Mouse (Mus musculus) MEL (cell line): Measurements from ENCODE around the gene Ano8. TPM values are rescaled to one million over a fixed set of nuclear protein-coding genes. Genes with fewer than 3 reads are reported as not detected.

Source experiments
- DNase-seq: peaks from one replicate; pipeline ENCODE4 v3.0.0; 2011; ENCODE audit warnings: low read depth, low spot score
- H3K27ac ChIP-seq: 2 replicates; pipeline ENCODE4 v1.5.1; 2012; ENCODE audit warnings: low read depth, mild to moderate bottlenecking, control low read depth, low read length, moderate library complexity; ENCODE audit not compliant: control insufficient read depth
- H3K27me3 ChIP-seq, 2 experiments: fragments of 150-350 bp in 1 of 2; sonication (generic) in 1 of 2; 2 replicates each; pipeline ENCODE4 v1.6.1; 2012; ENCODE audit warnings: low read length in 2 of 2, mild to moderate bottlenecking in 2 of 2, improper control_type of control experiment in 1 of 2, moderate library complexity in 1 of 2; ENCODE audit not compliant: insufficient read depth in 2 of 2, control insufficient read depth in 1 of 2
- H3K36me3 ChIP-seq, 2 experiments: 2 replicates each; pipeline ENCODE4 v1.6.1; 2012 to 2014; ENCODE audit warnings: low read length in 2 of 2, improper control_type of control experiment in 1 of 2, inconsistent platforms in 1 of 2, mild to moderate bottlenecking in 1 of 2; ENCODE audit not compliant: insufficient read depth in 2 of 2, control insufficient read depth in 1 of 2
- H3K4me1 ChIP-seq, 2 experiments: fragments of 150-350 bp in 1 of 2; sonication (generic) in 1 of 2; 2 replicates each; pipeline ENCODE4 v1.6.1; 2012; ENCODE audit warnings: low read length in 2 of 2, improper control_type of control experiment in 1 of 2, mild to moderate bottlenecking in 1 of 2; ENCODE audit not compliant: insufficient read depth in 2 of 2, control insufficient read depth in 1 of 2
- H3K4me3 ChIP-seq, 2 experiments: fragments of 150-350 bp in 1 of 2; sonication (generic) in 1 of 2; 2 replicates each; pipeline ENCODE4 v1.5.1; 2012; ENCODE audit warnings: low read depth in 2 of 2, low read length in 2 of 2, mild to moderate bottlenecking in 2 of 2, moderate library complexity in 2 of 2, control low read depth in 1 of 2, improper control_type of control experiment in 1 of 2; ENCODE audit not compliant: control insufficient read depth in 1 of 2, insufficient read depth in 1 of 2
- H3K79me2 ChIP-seq: 2 replicates; pipeline ENCODE4 v1.6.1; 2012; ENCODE audit warnings: mild to moderate bottlenecking, low read length, moderate library complexity; ENCODE audit not compliant: control insufficient read depth, poor library complexity, insufficient read depth
- H3K9ac ChIP-seq: 2 replicates; pipeline ENCODE4 v1.6.1; 2012; ENCODE audit warnings: low read depth, mild to moderate bottlenecking, control low read depth, low read length, moderate library complexity; ENCODE audit not compliant: control insufficient read depth, poor library complexity, severe bottlenecking
- H3K9me3 ChIP-seq: fragments of 150-350 bp; sonication (generic); replicated peaks from 2 replicates; pipeline ENCODE4 v1.6.1; 2012; ENCODE audit warnings: mild to moderate bottlenecking, low read length, improper control_type of control experiment, moderate library complexity; ENCODE audit not compliant: insufficient read depth
- BHLHE40 ChIP-seq: IDR thresholded peaks from 2 replicates; pipeline ENCODE4 v1.6.1; 2012; ENCODE audit warnings: low read depth, mild to moderate bottlenecking, inconsistent platforms, low read length, improper control_type of control experiment, borderline replicate concordance
- CHD1 ChIP-seq: IDR thresholded peaks from 2 replicates; pipeline ENCODE4 v1.6.1; 2012; ENCODE audit warnings: low read depth, mild to moderate bottlenecking, inconsistent platforms, low read length, improper control_type of control experiment
- CTCF ChIP-seq, 3 experiments: IDR thresholded peaks in 2 of 3; conservative IDR thresholded peaks in 1 of 3; 2 replicates each; pipeline ENCODE4 v1.5.1; 2011 to 2012; ENCODE audit warnings: low read length in 3 of 3, low read depth in 2 of 3, mild to moderate bottlenecking in 2 of 3, improper control_type of control experiment in 1 of 3, inconsistent platforms in 1 of 3, mixed read lengths in 1 of 3, moderate library complexity in 1 of 3; ENCODE audit not compliant: control insufficient read depth in 1 of 3, insufficient read depth in 1 of 3, poor library complexity in 1 of 3, severe bottlenecking in 1 of 3
- E2F4 ChIP-seq: IDR thresholded peaks from 2 replicates; pipeline ENCODE4 v1.6.1; 2011; ENCODE audit warnings: low read depth, low read length, improper control_type of control experiment, borderline replicate concordance
- ELF1 ChIP-seq: IDR thresholded peaks from 2 replicates; pipeline ENCODE4 v1.6.1; 2014; ENCODE audit warnings: low read depth, mild to moderate bottlenecking, inconsistent platforms, low read length, improper control_type of control experiment, moderate library complexity
- EP300 ChIP-seq, 2 experiments: IDR thresholded peaks; 2 replicates each; pipeline ENCODE4 v1.6.1; 2011; ENCODE audit warnings: improper control_type of control experiment in 2 of 2, low read length in 2 of 2, low read depth in 1 of 2, mild to moderate bottlenecking in 1 of 2
- ETS1 ChIP-seq: IDR thresholded peaks from 2 replicates; pipeline ENCODE4 v1.6.1; 2012; ENCODE audit warnings: low read depth, mild to moderate bottlenecking, inconsistent platforms, low read length, improper control_type of control experiment, moderate library complexity
- GATA1 ChIP-seq: IDR thresholded peaks from 2 replicates; pipeline ENCODE4 v1.6.1; 2011; ENCODE audit warnings: low read depth, low read length, improper control_type of control experiment
- HCFC1 ChIP-seq: IDR thresholded peaks from 2 replicates; pipeline ENCODE4 v1.6.1; 2012; ENCODE audit warnings: low read depth, mild to moderate bottlenecking, inconsistent platforms, low read length, improper control_type of control experiment, moderate library complexity
- JUND ChIP-seq: IDR thresholded peaks from 2 replicates; pipeline ENCODE4 v1.6.1; 2011; ENCODE audit warnings: low read depth, mild to moderate bottlenecking, improper control_type of control experiment, low read length
- KAT2A ChIP-seq: conservative IDR thresholded peaks from 2 replicates; pipeline ENCODE4 v1.6.1; 2012; ENCODE audit warnings: low read depth, low read length, improper control_type of control experiment, inconsistent platforms
- MAX ChIP-seq: IDR thresholded peaks from 2 replicates; pipeline ENCODE4 v1.6.1; 2011; ENCODE audit warnings: low read length, improper control_type of control experiment
- MXI1 ChIP-seq: IDR thresholded peaks from 2 replicates; pipeline ENCODE4 v1.6.1; 2011; ENCODE audit warnings: mild to moderate bottlenecking, low read depth, low read length, improper control_type of control experiment
- MYB ChIP-seq: IDR thresholded peaks from 2 replicates; pipeline ENCODE4 v1.6.1; 2011; ENCODE audit warnings: mild to moderate bottlenecking, low read depth, low read length, improper control_type of control experiment
- MYC ChIP-seq: IDR thresholded peaks from 2 replicates; pipeline ENCODE4 v1.6.1; 2011; ENCODE audit warnings: low read depth, mild to moderate bottlenecking, low read length, improper control_type of control experiment, moderate library complexity
- NELFE ChIP-seq: IDR thresholded peaks from 2 replicates; pipeline ENCODE4 v1.6.1; 2011; ENCODE audit warnings: low read depth, low read length, improper control_type of control experiment
- POLR2AphosphoS2 ChIP-seq: IDR thresholded peaks from 2 replicates; pipeline ENCODE4 v1.6.1; 2011; ENCODE audit warnings: low read length, improper control_type of control experiment
- POLR2AphosphoS5 ChIP-seq: IDR thresholded peaks from 2 replicates; pipeline ENCODE4 v1.6.1; 2012; ENCODE audit warnings: low read depth, borderline replicate concordance, mild to moderate bottlenecking, inconsistent platforms, low read length, moderate library complexity, mixed read lengths
- SIN3A ChIP-seq: IDR thresholded peaks from 2 replicates; pipeline ENCODE4 v1.6.1; 2012; ENCODE audit warnings: low read length, improper control_type of control experiment, inconsistent platforms
- TAL1 ChIP-seq: IDR thresholded peaks from 2 replicates; pipeline ENCODE4 v1.6.1; 2012; ENCODE audit warnings: mild to moderate bottlenecking, inconsistent platforms, low read length, moderate library complexity, mixed read lengths
- TCF12 ChIP-seq: IDR thresholded peaks from 2 replicates; pipeline ENCODE4 v1.6.1; 2014; ENCODE audit warnings: low read depth, mild to moderate bottlenecking, inconsistent platforms, low read length, improper control_type of control experiment, moderate library complexity
- USF2 ChIP-seq, 2 experiments: IDR thresholded peaks; 2 replicates each; pipeline ENCODE4 v1.6.1; 2011 to 2012; ENCODE audit warnings: improper control_type of control experiment in 2 of 2, low read length in 2 of 2, borderline replicate concordance in 1 of 2, inconsistent platforms in 1 of 2, low read depth in 1 of 2, mild to moderate bottlenecking in 1 of 2; ENCODE audit not compliant: insufficient read depth in 1 of 2
- ZKSCAN1 ChIP-seq: IDR thresholded peaks from 2 replicates; pipeline ENCODE4 v1.6.1; 2012; ENCODE audit warnings: low read depth, mild to moderate bottlenecking, inconsistent platforms, low read length, improper control_type of control experiment, moderate library complexity
- ZMIZ1 ChIP-seq: IDR thresholded peaks from 2 replicates; pipeline ENCODE4 v1.6.1; 2012; ENCODE audit warnings: low read depth, mild to moderate bottlenecking, inconsistent platforms, low read length, improper control_type of control experiment, moderate library complexity
- ZNF384 ChIP-seq: IDR thresholded peaks from 2 replicates; pipeline ENCODE4 v1.6.1; 2012; ENCODE audit warnings: low read depth, mild to moderate bottlenecking, inconsistent platforms, low read length, improper control_type of control experiment
- polyA plus RNA-seq, 2 experiments: library from polyadenylated mRNA; stranded (reverse) in 1 of 2; unstranded in 1 of 2; fragments of >175 nt in 1 of 2; fragments of >200 nt in 1 of 2; gene quantifications; 2 replicates each; pipeline versions ENCODE4 v1.2.1 to v1.2.4; 2012; ENCODE audit warnings: low replicate concordance in 2 of 2, low read depth in 1 of 2; ENCODE audit not compliant: insufficient read length in 2 of 2, insufficient read depth in 1 of 2, missing spikeins in 1 of 2
- total RNA-seq: library from RNA; depleted of rRNA; stranded (reverse); fragments of 300-350 nt; gene quantifications from 2 replicates; pipeline ENCODE4 v1.2.3, GENCODE M21; 2012

Ano8 gene
- total and polyA plus RNA-seq, 3 experiments: 3.9 to 4.8 TPM; not detected in 1

GRCm38 (mm10) chr8:71457659-71458270 is 28.0 kb downstream of the Ano8 start:
- H3K79me2 ChIP-seq: no peaks in the 10 kb centered on the region
- no peaks in the 10 kb centered on the region for H3K9me3 ChIP-seq
- no peaks in the 10 kb centered on the region for H3K27me3 ChIP-seq
- TF ChIP-seq GATA1 (no peak), KAT2A (no peak), CHD1 (no peak)
- no peak overlapping the region for H3K27ac ChIP-seq
- H3K36me3 ChIP-seq: 0 out of 4 replicates have a peak, but pooled peaks cover 0 to 2% of the 10 kb centered on the region in 2 experiments
- DNase-seq: no peak
- no peak overlapping the region for H3K4me3 ChIP-seq
- H3K4me1 ChIP-seq: peaks cover 0 to 3% of the 10 kb centered on the region in 2 experiments; a peak in 1 of 4 replicates
- no peak overlapping the region for H3K9ac ChIP-seq

- no peaks in the 10 kb centered on the region for H3K36me3 ChIP-seq
- no peaks in the 10 kb centered on the region for H3K9me3 ChIP-seq
- H3K4me1 ChIP-seq: no peaks in the 10 kb centered on the region
- TF ChIP-seq GATA1: no peak
- TF ChIP-seq BHLHE40: no peak
- no peak for TF ChIP-seq MYB
- TF ChIP-seq HCFC1: no peak
- no peak for TF ChIP-seq SIN3A
- TF ChIP-seq ETS1: no peak
- TF ChIP-seq CTCF (IDR thresholded peaks at IDR 0.05 in 2 of 3, conservative IDR thresholded peaks at IDR 0.05 in 1 of 3; ENCODE audit: control insufficient read depth in 1 of 3, insufficient read depth in 1 of 3, low read depth in 2 of 3, low read length in 3 of 3, poor library complexity in 1 of 3, severe bottlenecking in 1 of 3): no peak
- TF ChIP-seq EP300 (IDR thresholded peaks at IDR 0.05; ENCODE audit: low read depth in 1 of 2, low read length in 2 of 2): no peak
- no peak for TF ChIP-seq JUND
- TF ChIP-seq ELF1: no peak
- TF ChIP-seq ZKSCAN1: no peak
- no peak for TF ChIP-seq POLR2AphosphoS5
- no peak for TF ChIP-seq NELFE
- H3K9ac ChIP-seq: no peak overlapping the region
- DNase-seq: no peak
- no peak overlapping the region for H3K4me3 ChIP-seq
- H3K27ac ChIP-seq: no peak overlapping the region
- no peaks in the 10 kb centered on the region for H3K79me2 ChIP-seq
- H3K27me3 ChIP-seq: no peaks in the 10 kb centered on the region; a peak in 1 of 4 replicates
Measured at GRCm38 (mm10) chr8:71456906-71457305, 28.9 kb downstream of the Ano8 start.

GRCm38 (mm10) chr8:71454668-71455067 is 31.1 kb downstream of the Ano8 start:
- no peak overlapping the region for H3K9ac ChIP-seq
- no peak overlapping the region for H3K27ac ChIP-seq
- no peaks in the 10 kb centered on the region for H3K36me3 ChIP-seq
- H3K79me2 ChIP-seq: no peaks in the 10 kb centered on the region
- TF ChIP-seq ZKSCAN1: no peak
- TF ChIP-seq TAL1: no peak
- TF ChIP-seq MXI1: no peak
- no peak for TF ChIP-seq JUND
- TF ChIP-seq ETS1: no peak
- no peak for TF ChIP-seq ELF1
- no peak for TF ChIP-seq ZMIZ1
- TF ChIP-seq ZNF384: no peak
- TF ChIP-seq E2F4: no peak
- TF ChIP-seq MAX: no peak
- no peak for TF ChIP-seq POLR2AphosphoS2
- TF ChIP-seq EP300 (IDR thresholded peaks at IDR 0.05; ENCODE audit: low read depth in 1 of 2, low read length in 2 of 2): no peak
- TF ChIP-seq USF2 (IDR thresholded peaks at IDR 0.05; ENCODE audit: borderline replicate concordance in 1 of 2, insufficient read depth in 1 of 2, low read depth in 1 of 2, low read length in 2 of 2): no peak
- no peak for TF ChIP-seq GATA1
- no peak for TF ChIP-seq MYB
- no peak for TF ChIP-seq KAT2A
- TF ChIP-seq TCF12: no peak
- no peak for TF ChIP-seq MYC
- TF ChIP-seq HCFC1: no peak
- no peaks in the 10 kb centered on the region for H3K4me1 ChIP-seq
- H3K4me3 ChIP-seq: no peak overlapping the region
- no peaks in the 10 kb centered on the region for H3K9me3 ChIP-seq
- DNase-seq: no peak
- H3K27me3 ChIP-seq: no peaks in the 10 kb centered on the region; a peak in 1 of 4 replicates
